Mouse (Mus musculus) olfactory bulb, adult 2 months (tissue): ENCODE measurements around the gene Evi2b. TPM values are rescaled to one million over a fixed set of nuclear protein-coding genes. Genes with fewer than 3 reads are reported as not detected.

Source experiments
- H3K27ac ChIP-seq: fragments of 200-500 bp; 2 replicates; pipeline ENCODE4 v1.5.1; 2012; ENCODE audit warnings: low read depth, low read length; ENCODE audit not compliant: insufficient read depth
- H3K4me1 ChIP-seq: fragments of 200-500 bp; 2 replicates; pipeline ENCODE4 v1.6.1; 2012; ENCODE audit warnings: low read length; ENCODE audit not compliant: control insufficient read depth, insufficient read depth
- H3K4me3 ChIP-seq: fragments of 200-500 bp; 2 replicates; pipeline ENCODE4 v1.5.1; 2012; ENCODE audit warnings: mild to moderate bottlenecking, low read depth, low read length, moderate library complexity; ENCODE audit not compliant: insufficient read depth
- CTCF ChIP-seq: fragments of 200-500 bp; IDR thresholded peaks from 2 replicates; pipeline ENCODE4 v1.5.1; 2012; ENCODE audit warnings: low read depth, mild to moderate bottlenecking, low read length, moderate library complexity; ENCODE audit not compliant: insufficient read depth
- POLR2A ChIP-seq: fragments of 200-500 bp; IDR thresholded peaks from 2 replicates; pipeline ENCODE4 v1.6.1; 2012; ENCODE audit warnings: mild to moderate bottlenecking, low read depth, low read length, moderate library complexity; ENCODE audit not compliant: insufficient read depth
- WGBS: fragments of 180-500 bp; shearing (Covaris S2); methylation state at CpG from one replicate; pipeline ENCODE4 v1.1.7; 2018; 5-methylcytosine and 5-hydroxymethylcytosine counted together
- polyA plus RNA-seq: library from polyadenylated mRNA; stranded (reverse); fragments of >200 nt; gene quantifications from 2 replicates; pipeline ENCODE4 v1.2.4, GENCODE M21; 2012; ENCODE audit warnings: low replicate concordance; ENCODE audit not compliant: missing spikeins, insufficient read depth, insufficient read length

Evi2b gene
- polyA plus RNA-seq, 1 experiment = not detected

DNA sequence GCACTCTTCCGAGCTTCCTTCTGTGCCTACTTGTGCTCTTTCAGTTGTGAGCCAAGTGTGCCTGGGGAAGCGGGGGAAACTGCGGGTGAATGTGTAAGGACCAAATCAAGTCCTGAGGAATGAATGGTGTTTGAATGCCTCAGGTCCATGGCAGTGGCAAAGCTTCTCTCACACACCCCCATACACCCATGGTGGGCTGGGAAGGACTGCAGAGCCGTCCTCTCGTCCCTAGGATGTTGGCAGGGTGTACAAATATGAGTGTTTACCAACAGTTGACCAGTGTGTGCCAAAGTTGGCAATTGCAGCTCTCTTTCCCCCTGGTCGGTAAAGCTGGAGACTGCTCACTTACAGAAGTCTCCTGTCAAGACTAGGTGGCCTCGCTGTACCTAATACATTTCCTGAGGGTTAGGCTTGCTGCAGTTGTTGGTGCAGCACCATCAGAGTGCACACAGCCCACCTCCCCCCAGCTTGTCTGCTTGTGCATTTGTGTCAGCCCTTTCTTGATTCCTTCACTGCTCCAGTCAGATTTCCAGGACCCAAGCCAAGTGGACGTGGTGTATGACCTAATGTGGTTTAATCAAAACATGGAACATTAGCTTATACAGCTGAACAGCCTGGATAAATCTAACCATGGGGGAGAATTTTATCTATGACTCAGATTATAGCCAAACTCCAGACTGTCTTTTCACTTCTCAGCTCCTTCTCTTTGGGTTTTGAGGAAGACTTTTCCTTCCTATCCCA lies 10.6 kb upstream of the Evi2b start:
- H3K4me1 ChIP-seq = peaks cover 10% of the 10 kb centered on the region
- TF ChIP-seq POLR2A (no peak), CTCF (no peak)
- no peak overlapping the region for H3K27ac ChIP-seq
- H3K4me3 ChIP-seq = no peak overlapping the region
- WGBS = 53% methylated on average over 8 of the region's 8 CpGs

DNA sequence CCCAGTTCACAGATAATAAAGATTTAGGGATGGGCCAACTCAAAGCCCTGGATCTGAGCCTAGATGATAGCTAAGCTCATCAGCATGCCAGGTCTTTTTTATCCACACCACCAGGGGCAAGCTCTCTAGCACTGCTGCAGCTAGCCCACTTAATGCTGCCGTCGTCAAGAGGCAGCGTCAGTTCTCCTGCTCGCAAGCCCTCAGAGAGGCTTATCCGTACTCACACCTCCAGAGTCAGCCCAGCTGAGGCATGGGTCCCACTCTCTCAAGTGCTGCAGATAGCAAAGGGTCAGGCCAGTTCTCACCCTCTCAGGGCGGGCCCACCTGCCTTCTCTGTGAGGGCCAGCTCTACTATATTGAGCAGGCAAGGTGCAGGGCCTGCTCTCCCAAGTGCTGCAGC lies 9.7 kb upstream of the Evi2b start:
- H3K4me1 ChIP-seq = peaks cover 10% of the 10 kb centered on the region
- H3K27ac ChIP-seq = no peak overlapping the region
- no peak for TF ChIP-seq POLR2A
- TF ChIP-seq CTCF = no peak
- WGBS = 92% methylated on average over 6 of the region's 6 CpGs
- H3K4me3 ChIP-seq = no peak overlapping the region

DNA sequence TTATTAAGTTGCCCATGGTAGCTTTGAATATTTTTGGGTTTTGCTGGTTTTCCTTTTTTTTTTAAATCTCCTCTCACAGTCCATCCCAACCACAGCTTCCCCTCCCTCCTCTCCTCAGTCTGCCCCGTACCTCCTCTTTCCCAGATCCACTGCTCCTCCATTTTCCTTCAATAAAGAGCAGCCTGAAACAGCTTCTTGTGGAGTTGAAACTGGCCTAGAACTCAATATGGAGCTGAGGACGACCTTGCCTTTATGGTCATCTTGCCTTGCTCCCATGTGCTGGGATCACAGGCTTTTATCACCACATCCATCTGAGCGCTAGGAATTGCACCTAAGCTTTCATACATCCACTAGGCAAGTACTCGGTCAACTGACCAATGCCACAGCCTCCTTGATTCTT lies 7.9 kb upstream of the Evi2b start:
- peaks cover 17% of the 10 kb centered on the region for H3K4me1 ChIP-seq
- 95% methylated on average over 4 of the region's 4 CpGs for WGBS
- no peak overlapping the region for H3K4me3 ChIP-seq

DNA sequence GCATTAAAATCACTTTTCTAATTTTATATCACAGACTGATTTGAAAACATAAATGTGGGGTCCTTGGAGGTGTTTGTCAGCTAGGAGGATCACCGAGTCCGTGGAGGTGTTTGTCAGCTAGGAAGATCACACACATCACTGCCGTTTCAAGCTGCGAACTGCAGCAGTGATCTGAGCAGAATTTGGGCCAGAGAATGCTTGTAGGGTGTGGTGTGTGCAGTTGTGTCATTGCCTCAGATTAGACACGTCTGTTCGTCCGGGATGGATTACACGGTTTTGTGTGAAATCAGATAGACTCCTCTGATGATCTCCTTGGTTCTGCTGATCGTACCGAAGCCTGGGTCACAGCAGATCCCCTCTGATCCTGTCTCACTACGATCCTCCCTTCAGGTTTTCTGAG lies 7.2 kb upstream of the Evi2b start:
- peaks cover 17% of the 10 kb centered on the region for H3K4me1 ChIP-seq
- H3K4me3 ChIP-seq = no peak overlapping the region
- no peak overlapping the region for H3K27ac ChIP-seq
- 86% methylated on average over 11 of the region's 11 CpGs for WGBS
- TF ChIP-seq CTCF (no peak), POLR2A (no peak)

More for the DNA sequence above, 7.9 kb upstream of the Evi2b start:
- no peak for TF ChIP-seq POLR2A
- no peak for TF ChIP-seq CTCF
- H3K27ac ChIP-seq = no peak overlapping the region

DNA sequence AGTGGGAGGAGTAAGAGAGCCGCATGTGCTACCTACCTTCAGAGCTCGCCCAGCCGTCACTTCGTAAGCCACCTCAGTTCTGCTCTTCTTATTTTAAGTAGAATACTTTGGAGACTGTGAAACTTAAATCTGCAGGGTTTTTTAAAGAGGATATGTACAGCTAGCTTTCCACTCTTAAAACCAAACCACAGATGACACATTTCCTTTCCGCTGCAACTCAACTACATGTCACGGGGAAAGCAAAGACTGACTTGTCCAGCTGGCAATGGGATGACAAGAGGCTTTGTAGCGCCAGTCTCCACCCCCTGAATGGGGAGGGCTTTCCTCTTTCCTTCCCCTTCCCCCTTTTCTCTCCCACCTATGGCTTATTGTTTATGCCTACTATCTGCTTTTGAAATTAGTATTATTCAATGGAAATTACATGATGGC lies 6.8 kb upstream of the Evi2b start, which contains the start of the genes Evi2 and Evi2a:
Evi2 (minus strand) TSS at position 257 of the 429 bp plus-strand sequence.
Evi2a (minus strand) TSS at position 277 of the 429 bp plus-strand sequence.
- Histone ChIP-seq H3K4me3 (no peak within 1 kb of the TSS), H3K4me1 (peaks cover 17% of the 10 kb centered on the region), H3K27ac (no peak within 1 kb of the TSS)
- TF ChIP-seq POLR2A (no peak), CTCF (no peak)
- 87% methylated on average over 7 of the region's 7 CpGs for WGBS

DNA sequence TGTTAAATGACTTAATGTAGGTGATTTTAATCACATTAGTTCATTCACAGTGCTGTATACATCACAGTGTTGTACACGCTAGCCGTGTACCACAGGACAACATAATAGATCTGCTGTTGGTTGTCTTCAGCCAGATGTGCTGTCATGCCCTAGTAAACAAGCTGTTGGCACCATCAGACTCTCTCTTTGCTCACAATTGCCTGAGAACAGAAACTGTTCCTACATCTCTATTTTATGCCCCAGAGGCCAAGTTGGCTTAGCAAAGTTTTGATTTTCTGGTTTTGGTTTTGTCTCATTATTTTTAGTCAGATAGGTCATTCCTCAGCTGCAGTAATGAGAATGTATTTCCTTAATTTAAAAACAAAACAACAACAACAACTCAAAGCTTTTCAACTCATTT lies 6.2 kb upstream of the Evi2b start:
- Histone ChIP-seq H3K4me3 (no peak overlapping the region), H3K4me1 (peaks cover 17% of the 10 kb centered on the region), H3K27ac (no peak overlapping the region)
- 73% methylated on average over 2 of the region's 2 CpGs for whole genome bisulfite sequencing
- no peak for TF ChIP-seq POLR2A
- no peak for TF ChIP-seq CTCF

DNA sequence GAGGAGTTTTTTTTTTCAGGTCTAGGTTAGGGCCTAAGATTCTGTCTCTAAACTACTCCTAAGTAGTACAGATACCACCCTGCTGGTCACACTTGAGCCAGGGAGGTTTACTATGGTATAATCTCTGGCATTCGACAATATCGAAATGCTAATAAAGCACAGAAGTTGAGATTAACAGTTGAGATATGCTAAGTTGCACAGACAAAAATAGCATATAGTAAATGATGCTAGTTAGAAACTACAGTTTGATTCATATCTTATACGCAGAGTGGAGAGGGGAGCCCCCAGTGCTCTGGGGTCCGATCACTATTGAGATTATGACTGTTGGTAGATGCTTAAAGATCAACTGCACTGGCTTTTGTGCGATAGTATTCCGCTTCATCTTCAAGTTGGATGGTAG lies 5.7 kb upstream of the Evi2b start:
- TF ChIP-seq POLR2A (no peak), CTCF (no peak)
- no peak overlapping the region for H3K4me3 ChIP-seq
- 95% methylated on average over 6 of the region's 6 CpGs for WGBS
- H3K4me1 ChIP-seq = peaks cover 16% of the 10 kb centered on the region
- H3K27ac ChIP-seq = no peak overlapping the region

DNA sequence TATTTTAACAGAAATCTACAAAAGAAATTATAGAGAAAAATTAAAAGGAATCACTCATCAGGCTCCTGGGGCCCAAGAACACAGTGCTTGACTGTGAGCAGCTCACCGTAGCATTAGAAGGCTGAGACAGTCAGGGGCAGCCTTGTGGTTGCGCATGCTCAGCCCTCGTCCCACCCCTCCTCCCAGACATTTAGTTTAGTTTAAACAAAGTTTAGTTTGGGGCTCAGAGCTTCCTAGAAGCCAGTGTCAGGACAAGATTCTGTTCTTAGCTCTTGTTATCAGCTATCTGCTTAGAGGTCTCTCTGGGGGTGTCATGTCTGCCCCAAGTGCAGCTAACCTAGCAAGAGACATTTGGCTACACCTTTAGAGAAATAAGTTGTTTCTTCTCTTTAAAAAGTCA lies 5.0 kb upstream of the Evi2b start:
- TF ChIP-seq POLR2A (no peak), CTCF (no peak)
- H3K4me3 ChIP-seq = no peak overlapping the region
- WGBS = 97% methylated on average over 3 of the region's 3 CpGs
- peaks cover 11% of the 10 kb centered on the region for H3K4me1 ChIP-seq
- H3K27ac ChIP-seq = no peak overlapping the region

DNA sequence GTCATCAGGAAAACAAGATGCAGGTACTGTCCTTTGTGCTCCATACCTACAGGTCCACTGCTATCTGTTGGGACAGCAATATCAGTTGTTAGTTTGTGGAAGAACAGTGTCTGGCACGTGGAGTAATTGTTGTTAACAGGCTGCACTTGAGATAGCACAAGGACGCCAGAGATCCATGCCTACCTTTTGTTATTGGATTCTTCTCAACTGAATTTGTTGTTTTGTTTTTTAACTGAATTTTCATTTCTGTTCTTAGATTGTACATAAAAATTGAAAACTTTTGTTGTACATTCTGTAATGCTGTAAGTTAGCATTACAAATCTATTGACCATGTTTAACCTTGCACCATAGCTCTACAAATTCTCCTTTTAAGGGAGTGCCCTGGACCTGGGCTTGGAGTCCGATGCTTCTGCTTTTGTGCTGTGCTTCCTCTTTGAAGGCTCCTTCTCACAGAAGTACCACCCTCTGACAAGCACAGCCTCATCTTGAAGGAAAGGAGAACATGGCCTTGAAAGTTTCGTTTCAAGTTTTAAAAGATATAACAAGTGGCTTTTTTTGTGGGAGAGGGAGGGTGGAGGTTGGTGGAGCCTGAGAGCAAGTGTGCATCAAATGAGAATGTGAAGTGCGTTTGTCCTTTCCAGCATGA lies 4.3 kb upstream of the Evi2b start:
- 88% methylated on average over 5 of the region's 5 CpGs for WGBS
- H3K27ac ChIP-seq = no peak overlapping the region
- H3K4me3 ChIP-seq = no peak overlapping the region
- H3K4me1 ChIP-seq = peaks cover 6% of the 10 kb centered on the region
- TF ChIP-seq CTCF (no peak), POLR2A (no peak)
